Mouse (Mus musculus): ENCODE measurements around the gene Myo18a.

Myo18a gene

GRCm38 (mm10) chr11:77795216-77795615, 32.2 kb downstream of the Myo18a start:
- DNase-seq (ENCODE audit: low spot score), result no peak

DNA sequence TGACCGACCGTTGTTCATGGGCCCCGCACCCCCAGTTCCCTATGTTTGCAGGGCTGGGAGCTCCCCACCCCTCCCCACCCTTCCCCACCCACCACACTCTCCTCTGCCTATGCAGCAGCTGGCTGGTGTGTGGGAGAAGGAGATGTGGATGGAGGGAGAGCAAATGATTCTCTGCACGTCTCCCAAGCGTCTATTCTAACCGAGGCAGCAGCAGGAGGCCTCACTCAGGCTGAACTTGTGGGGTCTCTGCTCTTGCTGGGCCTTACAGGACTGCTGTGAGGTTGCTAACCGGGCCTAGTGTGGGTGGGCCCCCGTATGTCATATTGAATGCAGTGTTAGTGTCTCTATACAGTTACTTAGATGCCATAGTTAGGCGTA, 37.4 kb downstream of the Myo18a start:
- DNase-seq (ENCODE audit: low spot score), result no peak

- no peak for DNase-seq (ENCODE audit: low spot score)
These were observed 38.0 kb downstream of the Myo18a start for GRCm38 (mm10) chr11:77800869-77801701.

DNA sequence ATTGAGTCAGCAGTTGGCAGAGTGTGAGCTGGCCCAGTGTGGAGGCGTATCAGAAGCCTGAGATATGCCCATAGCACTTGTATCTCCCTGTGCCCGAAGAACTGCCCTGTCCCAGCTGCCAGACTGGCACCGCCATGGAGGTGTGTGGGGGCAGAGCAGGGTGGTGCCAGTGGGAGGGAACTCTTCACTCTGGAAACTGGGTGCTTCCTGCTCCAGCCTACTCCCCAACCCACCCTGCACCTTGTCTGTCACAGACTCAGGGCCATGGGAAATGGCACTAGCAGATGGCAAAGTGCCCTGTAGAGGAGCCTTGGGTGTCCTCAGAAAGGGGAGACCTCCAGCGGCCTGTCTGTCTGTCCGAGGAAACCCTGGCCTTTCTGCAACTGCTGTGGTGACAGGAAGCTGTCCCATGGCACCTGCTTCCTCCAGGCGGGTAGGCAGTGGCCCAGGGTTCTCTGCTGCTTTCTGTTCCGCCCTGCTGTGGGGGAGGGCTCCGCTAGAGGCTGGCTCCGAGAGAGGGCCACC, 39.4 kb downstream of the Myo18a start:
- no peak for DNase-seq (ENCODE audit: low spot score)

- DNase-seq (ENCODE audit: low spot score), result no peak
These were observed 43.2 kb downstream of the Myo18a start for GRCm38 (mm10) chr11:77806218-77806617.

DNA sequence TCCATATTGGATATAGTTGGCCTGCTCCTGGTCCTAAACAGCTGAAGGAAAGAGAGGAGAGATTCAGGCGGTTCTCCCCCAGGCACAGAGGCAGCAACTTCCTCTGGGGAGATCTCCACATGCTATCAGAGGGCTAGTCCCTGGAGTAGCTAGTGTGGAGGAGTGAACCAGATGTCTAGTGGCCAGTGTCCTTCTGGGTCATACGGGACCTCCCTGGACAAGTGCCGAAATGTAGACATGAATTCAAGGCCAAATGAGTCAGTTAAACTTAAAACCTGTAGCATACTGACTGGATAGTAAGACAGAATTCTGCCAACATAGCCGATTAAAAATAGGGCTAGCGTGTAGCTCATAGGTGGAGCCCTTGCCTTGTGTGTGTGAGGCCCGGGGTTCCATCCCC, 43.8 kb downstream of the Myo18a start:
- no peak for DNase-seq (ENCODE audit: low spot score)

GRCm38 (mm10) chr11:77808051-77808465, 45.0 kb downstream of the Myo18a start:
- no peak for DNase-seq (ENCODE audit: low spot score)

GRCm38 (mm10) chr11:77809215-77809614, 46.2 kb downstream of the Myo18a start:
- no peak for DNase-seq (ENCODE audit: low spot score)

- DNase-seq (ENCODE audit: low spot score), result no peak
These were observed 47.0 kb downstream of the Myo18a start for GRCm38 (mm10) chr11:77810018-77810417.

- DNase-seq (ENCODE audit: low spot score), result no peak
These were observed 50.9 kb downstream of the Myo18a start for GRCm38 (mm10) chr11:77813969-77814368.

GRCm38 (mm10) chr11:77816003-77816402, 53.0 kb downstream of the Myo18a start:
- no peak for DNase-seq (ENCODE audit: low spot score)

DNA sequence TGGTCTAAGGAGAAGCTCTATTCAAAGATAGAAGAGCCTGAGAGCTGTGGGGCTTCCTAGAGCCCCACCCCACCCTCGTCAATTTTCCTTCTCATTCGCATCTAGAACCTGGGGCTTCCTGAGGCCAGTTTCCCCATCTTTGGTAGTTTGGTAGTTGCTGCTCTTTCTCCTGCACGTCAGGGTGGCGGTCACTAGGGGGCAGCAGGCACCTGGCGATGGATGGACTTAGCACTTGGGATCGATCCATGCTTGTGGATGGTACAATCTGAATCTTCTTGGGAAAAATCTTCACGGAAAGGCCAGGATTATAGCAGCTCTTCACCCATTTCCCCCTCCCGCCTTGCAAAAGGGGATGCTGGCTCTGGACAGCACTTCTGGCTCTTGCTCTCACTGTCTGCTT, 58.6 kb downstream of the Myo18a start:
- DNase-seq (ENCODE audit: low spot score), result no peak

- DNase-seq (ENCODE audit: low spot score), result no peak
These were observed 59.7 kb downstream of the Myo18a start for GRCm38 (mm10) chr11:77822781-77823180.

- peak; percentile 65 for DNase-seq (ENCODE audit: low spot score)
These were observed 62.8 kb downstream of the Myo18a start for GRCm38 (mm10) chr11:77825853-77826252.

DNA sequence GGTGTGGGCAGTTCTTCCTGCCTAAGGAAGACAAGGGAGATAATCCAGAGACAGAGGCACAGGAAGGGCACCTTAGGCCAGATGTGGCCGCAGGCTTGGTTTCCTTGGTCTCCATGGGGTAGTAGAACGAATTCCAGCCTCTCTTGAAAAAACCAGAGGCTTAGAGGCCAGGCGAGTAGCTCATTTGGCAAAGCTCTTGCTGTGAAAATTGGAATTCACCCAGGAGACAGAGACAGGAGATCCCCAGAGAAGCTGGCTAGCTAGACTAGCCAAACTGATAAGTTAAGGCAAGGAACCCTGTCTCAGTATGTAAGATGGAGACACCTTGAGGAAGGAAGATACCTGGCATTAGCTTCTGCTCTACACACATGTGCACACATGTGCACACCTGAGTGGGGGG, 63.3 kb downstream of the Myo18a start:
- no peak for DNase-seq (ENCODE audit: low spot score)

DNA sequence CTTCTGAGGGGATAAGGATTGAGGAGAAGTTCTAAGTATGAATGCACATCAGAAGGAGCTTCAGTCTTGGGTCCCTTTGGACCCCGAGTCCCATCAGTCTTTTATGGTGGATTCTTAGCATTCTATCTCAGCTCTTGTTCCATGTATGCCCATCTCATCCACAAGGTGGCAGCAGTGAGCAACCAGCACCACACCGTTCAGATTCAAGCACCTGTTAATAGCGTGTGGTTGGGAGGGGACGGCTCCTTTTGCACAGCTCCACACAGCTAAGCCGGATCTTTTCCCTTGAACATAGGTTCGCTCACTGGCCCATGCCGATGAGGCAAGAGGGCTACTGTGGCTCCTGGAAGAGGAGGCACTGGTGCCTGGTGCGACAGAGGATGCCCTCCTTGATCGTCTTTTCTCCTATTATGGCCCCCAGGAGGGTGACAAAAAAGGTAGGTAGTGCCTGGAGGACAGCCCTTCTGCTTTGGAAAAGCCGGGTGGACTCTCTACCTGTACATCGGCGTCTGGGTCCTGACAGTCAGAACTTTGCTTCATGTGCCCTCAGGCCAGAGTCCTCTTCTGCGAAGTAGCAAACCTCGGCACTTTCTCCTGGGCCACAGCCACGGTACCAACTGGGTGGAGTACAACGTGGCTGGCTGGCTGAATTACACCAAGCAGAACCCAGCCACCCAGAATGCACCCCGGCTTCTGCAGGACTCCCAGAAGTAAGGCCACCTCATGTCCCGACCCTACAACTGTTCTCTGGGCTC, 64.4 kb downstream of the Myo18a start:
- DNase-seq (ENCODE audit: low spot score), result peak; percentile 68

GRCm38 (mm10) chr11:77828163-77828562, 65.1 kb downstream of the Myo18a start:
- DNase-seq (ENCODE audit: low spot score), result no peak

DNA sequence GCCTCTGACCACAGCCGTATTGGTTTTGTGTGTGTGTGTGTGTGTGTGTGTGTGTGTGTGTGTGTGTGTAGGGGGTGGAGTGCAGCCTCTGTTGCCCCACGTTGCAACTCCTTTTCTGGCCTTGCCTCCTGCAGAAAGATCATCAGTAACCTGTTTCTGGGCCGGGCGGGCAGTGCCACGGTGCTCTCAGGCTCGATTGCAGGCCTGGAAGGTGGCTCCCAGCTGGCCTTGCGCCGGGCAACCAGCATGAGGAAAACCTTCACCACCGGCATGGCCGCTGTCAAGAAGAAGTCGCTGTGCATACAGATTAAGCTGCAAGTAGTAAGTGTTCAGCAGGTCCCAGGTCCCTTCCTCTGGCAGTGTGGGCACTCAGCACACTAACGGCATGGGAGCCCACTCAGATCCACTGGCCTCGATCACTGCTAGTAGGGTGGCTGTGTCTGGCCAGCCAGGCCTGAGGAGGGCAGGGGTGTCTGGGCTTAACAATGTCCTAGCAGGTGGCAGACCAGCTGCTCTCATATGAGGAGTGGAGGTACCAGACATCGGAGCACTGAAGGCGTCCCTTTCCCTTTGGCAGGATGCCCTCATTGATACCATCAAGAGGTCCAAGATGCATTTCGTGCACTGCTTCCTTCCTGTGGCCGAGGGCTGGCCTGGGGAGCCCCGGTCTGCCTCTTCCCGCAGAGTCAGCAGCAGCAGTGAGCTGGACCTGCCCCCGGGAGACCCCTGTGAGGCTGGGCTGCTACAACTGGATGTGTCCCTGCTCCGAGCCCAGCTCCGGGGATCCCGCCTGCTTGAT, 66.2 kb downstream of the Myo18a start:
- DNase-seq (ENCODE audit: low spot score), result no peak

- no peak for DNase-seq (ENCODE audit: low spot score)
These were observed 67.8 kb downstream of the Myo18a start for GRCm38 (mm10) chr11:77830875-77831274.

GRCm38 (mm10) chr11:77832541-77832940, 69.5 kb downstream of the Myo18a start:
- no peak for DNase-seq (ENCODE audit: low spot score)

DNA sequence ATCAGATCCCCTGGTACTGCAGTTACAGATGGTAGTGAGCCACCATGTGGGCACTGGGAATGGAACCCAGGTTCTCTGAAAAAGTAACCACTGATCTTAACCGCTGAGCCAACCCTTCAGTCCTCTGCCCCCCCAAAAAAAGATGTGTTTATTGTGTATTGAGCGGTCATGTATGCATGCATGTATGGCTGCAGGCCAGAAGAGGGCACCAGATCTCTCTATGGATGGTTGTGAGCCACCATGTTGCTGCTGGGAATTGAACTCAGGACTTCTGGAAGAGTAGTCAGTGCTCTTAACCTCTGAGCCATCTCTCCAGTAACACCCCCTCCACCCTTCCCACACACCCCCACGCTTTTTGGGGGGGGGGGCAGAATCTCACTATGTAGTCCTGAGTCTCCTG, 72.1 kb downstream of the Myo18a start:
- no peak for DNase-seq (ENCODE audit: low spot score)

DNA sequence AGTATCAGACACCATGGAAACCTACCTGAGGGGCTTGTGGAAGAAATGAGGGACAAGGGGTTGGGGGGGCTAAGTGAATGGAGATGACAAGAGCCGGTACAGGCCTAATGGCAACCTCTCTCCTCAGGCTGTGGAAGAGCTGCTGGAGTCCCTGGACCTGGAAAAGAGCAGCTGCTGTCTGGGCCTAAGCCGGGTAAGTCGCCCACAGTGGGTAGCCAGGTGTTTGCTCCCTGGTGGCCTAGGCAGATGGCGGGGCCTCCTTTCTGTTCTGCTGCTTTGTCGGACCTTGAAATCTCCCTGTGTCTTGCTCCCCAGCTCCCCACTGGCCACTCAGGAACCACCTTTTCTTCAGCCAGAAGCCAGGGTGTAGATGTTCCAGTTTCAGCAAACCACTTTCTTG, 73.2 kb downstream of the Myo18a start:
- no peak for DNase-seq (ENCODE audit: low spot score)
